Mouse (Mus musculus) T-helper 1 cell (primary cell): ENCODE data around the gene Ube2s.
"Not testable (repeated sequence)": the region's sequence is repeated elsewhere in the genome, so short reads cannot be mapped to it uniquely, and the experiment has no call there.

Experiments
- in situ Hi-C: fragments of 300-600 bp; cut with MboI, MseI; formaldehyde crosslinking; loops from one replicate; pipeline ENCODE4 v1.15.1; 2025; ENCODE audit warnings: high pct_unique_total_duplicates

Ube2s gene

DNA sequence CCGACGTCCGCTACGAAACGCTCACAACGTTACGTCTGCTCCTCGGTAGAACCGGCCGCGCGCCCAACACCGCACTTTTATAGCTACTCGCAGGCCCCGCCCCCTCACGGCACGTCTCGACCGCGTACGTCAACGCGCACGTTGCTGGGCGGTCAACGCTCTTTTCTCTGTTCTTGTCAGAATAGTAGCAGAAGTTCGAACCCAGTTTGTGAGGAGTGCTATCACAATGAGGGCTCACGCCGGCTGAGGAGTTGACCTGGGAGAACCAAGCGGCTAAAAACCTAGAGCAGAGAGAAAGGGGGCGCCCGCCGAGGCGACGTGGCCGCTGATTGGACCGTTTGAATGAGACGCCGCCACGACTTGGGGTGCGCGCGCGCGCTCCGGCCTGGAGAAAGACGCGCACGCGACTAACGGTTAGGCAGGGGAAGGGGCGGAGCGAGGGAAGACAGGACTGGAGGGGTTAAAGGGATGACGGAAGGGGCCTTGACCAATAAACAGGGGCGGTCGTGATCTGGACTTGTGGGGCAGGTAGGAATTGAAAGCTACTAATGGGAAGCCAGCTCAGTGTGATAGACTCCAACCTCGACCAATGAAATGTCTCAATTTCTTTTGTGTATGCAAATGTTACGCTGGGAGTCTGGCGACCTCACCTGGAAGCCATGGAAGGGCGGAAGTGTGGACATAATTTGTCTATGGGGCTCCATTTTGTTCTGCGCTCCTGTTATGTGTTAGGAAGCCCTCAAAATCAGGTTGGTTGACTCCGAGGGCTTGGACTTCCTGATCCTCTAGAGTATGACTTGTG is at the start of gene Ube2s:
Gene Ube2s (minus strand): TSS at position 288 of the 802 bp plus-strand sequence.
- in situ Hi-C loops: loop anchor here (10.0 kb wide), 1 partner anchor 242 kb away; the partner anchor contains the start of gene Zfp580

DNA sequence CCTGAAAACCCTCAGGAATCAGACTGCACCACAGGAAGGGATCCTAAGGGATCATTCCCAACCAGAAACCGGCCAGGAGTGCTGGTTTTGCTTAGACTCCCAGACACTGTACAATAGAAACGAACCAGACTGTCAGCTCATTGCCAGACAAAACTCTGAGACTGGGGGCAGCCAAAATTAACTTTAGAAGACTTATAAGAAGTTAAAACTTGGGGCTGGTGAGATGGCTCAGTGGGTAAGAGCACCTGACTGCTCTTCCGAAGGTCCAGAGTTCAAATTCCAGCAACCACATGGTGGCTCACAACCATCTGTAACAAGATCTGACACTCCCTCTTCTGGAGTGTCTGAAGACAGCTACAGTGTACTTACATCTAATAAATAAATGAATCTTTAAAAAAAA is 48.5 kb upstream of the Ube2s start:
- in situ Hi-C loops: not testable (repeated sequence)

DNA sequence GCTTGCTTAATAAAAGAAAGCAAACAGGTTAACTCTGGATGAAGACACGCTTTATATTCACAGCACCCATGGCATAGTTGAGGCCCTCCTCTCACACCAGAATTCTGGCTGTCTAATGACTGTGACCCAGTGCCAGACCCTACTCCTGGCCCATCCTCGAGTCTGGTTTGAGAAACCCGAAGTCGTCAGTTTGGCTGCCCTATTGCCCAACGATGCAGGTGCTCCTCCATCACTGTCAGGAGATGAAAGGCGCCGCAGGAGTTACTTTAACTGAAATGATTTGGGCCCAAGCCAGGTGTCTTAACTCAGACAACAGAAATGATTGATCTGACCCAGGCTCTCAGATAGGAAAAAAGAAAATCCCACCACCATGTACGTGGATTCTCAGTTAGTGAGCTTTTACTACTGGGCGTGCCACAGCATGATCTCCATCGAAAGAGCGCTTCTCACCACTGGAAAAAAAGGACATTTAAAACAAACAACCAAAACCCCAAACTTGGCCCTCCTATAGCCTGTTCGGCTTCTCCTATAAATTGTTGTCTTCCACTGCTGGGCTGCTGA is 47.1 kb upstream of the Ube2s start:
- in situ Hi-C loops: no loop called here

DNA sequence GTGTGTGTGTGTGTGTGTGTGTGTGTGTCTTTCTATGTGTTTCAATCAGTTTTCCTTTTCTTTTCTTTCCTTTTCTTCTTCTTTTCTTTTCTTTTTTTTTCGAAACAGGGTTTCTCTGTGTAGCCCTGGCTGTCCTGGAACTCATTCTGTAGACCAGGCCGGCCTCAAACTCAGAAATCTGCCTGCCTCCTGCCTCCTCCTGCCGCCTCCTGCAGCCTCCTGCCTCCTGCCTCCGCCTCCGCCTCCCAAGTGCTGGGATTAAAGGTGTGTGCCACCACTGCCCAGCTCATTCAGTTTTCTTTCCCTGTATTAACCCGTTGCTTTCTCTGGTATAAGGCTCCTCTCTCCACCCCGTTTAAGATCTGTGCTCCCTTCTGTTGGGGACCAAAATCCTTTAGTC is 44.9 kb upstream of the Ube2s start:
- in situ Hi-C loops: no loop called here

DNA sequence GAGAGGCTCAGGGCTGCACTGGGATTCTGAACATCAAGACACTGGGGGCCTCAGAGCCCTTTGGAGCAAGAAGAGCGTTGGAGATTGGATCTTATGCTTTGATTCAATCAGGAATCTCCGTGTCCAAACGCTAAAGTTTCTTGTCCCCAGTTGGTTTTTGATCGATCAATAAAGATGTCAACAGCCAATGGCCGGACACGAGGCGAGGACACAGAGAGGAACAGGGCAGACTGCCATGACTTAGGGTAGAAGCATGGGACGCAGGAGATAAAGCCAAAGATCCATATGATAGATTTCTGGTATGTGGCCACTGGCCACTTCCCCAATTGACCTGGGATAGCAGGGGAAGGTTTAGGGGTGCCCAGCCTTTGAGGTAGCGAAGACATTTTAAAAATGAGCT is 44.1 kb upstream of the Ube2s start:
- in situ Hi-C loops: no loop called here

DNA sequence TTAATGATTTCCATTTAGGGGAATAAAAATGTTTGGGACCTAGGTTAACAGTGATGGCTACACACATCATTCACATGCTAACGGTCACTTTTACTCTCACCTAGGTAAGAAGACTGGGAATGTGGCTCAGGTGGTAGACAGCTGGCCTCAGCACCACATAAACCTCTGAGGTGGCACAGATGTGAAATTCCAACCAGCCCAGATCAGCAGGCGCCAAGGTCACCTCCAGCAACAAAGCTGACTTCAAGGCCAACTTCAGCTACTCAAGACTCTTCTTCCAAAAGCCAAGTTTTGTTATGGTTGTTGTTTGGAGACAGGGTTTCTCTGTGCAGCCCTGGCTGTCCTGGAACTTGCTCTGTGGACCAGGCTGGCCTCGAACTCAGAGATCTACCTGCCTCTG is 41.2 kb upstream of the Ube2s start:
- in situ Hi-C loops: no loop called here

DNA sequence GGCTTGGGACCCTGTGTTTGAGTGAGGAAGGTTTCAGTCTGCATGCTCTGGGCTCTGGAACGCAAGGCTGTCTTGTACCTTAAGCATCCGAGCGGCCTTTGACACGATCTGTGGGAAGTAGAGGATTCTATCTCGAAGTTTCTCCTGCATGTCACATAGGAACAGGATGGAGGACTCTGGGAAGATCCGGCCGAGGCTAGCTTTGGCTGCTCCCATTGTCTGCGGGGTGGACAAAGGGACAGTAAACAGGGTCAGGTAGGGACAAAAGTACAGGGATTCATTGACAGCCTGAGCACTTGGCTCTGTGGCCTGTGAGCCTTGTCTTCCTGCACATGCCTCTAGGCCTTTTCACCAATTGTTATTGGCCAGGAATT is 38.9 kb upstream of the Ube2s start:
- in situ Hi-C loops: no loop called here

DNA sequence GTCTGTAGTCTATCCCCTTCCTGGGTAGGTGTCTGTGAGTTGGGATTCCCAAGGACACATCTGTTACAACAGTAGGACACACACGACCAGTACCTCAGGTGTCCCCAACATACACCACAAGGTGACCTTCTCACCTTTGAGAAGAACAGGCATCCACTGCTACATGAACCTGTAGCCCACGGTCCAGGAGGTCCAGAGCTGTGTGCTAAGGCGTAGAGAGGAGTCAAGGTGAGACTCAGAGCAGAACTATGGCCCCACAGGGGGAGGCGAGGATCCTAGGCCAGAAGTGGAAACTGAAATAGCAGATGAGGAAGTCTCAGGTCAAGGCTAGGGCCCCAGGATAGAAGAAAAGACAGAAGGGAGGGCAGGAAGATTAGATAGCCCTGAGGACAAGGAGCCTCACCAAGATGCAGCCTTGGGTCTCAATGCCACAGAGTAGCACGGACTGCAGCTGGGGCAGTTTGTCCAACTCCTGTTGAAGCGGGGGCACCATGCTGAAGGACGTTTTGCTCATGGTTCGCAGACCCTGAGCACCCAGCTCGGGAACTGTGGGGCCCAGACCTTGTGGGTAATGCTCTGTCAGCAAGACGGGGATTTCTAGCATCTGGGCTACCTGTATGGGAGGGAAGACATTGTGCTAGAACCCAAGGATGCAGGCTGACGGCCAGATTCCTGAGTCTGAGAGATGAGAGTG is 38.4 kb upstream of the Ube2s start:
- in situ Hi-C loops: no loop called here

DNA sequence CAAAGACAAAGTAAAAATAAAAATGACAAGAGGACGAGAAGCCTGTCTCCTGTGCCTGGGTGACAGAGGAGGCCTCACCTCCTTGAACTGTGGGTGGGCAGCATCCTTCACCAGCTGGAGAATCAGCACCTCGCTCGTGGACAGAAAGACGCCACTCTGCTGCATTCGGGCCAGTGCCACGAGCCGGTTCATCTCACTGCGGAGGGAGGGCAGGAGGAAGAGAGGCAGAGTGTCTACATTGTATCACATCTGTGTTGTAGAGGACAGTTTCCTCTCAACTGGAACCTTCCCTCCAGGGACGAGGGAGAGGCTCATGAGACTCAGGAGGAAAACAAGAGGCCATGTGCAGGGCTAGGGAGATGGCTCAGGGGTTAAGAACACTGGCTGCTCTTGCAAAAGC is 37.0 kb upstream of the Ube2s start:
- in situ Hi-C loops: no loop called here

DNA sequence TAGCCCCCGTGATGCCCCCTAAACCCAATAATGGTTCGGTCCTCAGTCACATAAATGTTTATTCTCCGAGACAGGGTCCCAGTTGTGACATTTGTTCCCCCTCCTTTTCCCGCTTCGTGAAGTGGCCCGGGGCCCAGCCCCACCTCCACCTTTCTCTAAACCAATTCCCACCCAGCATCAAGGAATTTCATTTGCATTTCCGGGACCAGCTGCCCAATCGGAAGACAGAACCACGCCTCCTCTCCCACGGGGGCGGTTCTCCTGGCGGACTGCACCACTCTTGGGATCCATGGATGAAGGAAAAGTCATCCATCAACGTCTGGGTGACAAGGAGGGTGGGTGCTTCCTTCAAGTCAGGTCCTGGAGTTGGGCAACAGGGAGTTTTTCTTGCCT is 32.5 kb upstream of the Ube2s start:
- in situ Hi-C loops: no loop called here

DNA sequence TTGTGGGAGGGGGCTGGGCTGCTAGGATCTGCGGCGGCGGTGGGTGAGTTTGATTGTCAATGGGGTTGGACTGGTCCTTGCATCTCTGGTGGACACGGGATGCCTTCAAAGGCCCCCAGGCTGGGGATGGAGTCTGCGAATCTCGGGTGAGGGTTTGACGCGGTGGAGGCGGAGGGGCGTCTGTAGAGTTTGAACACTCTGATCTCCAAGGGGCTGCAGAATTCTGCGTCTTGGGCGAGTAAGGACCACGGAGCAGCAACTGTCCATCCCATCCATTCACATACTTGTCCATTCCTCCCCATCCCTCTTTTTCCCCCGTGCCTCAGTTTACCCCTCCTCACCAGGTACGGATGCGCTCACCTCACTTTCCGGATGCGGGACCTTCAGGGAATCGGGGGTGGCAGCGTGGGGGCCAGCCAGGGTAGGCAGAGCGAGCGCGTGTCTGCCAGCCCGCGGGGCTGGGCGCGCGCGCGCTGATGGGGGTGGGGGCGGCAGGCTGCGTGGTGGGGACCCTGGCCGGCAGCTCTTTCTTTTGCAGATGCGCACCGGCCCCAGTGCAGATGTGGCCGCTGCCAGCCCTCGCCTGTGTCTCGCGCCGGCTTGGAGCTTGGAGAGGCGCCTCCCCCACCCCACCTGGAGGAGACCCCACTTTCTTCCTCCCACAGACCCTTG is 32.0 kb upstream of the Ube2s start, which contains the start of gene Shisa7:
Gene Shisa7 (minus strand): TSS at position 452 of the 672 bp plus-strand sequence.
- in situ Hi-C loops: no loop called here

DNA sequence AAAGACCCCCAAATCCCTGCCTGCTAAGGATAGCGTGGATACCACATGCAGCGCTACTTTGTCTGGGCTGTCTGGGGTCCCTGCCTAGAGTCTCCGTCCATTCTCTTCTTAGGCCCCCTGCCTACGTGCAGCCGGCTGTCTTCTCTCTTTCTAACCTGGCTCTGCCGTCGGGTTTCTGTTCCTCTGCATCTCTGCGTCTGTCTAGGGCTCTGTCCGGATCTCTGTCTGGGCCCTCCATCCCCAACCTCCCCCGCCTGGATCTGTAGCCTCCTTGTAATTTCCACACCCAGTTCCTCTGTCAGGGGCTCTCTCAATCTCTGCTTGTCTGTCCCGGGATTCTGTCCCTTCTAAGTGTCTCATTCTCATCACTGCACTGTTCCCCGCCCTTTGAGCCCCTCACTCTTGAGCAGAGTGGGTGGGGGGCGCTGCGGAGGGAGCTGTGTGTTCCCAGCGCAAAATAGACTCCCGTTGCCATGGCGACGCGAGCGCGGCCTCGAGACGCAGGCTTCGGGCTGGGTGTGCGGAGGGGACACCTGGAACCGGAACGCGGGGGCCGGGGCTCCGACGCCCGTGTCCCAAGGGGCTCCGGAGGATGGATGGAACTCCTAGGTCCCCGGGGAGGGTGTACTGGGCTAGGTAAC is 31.3 kb upstream of the Ube2s start:
- in situ Hi-C loops: no loop called here

DNA sequence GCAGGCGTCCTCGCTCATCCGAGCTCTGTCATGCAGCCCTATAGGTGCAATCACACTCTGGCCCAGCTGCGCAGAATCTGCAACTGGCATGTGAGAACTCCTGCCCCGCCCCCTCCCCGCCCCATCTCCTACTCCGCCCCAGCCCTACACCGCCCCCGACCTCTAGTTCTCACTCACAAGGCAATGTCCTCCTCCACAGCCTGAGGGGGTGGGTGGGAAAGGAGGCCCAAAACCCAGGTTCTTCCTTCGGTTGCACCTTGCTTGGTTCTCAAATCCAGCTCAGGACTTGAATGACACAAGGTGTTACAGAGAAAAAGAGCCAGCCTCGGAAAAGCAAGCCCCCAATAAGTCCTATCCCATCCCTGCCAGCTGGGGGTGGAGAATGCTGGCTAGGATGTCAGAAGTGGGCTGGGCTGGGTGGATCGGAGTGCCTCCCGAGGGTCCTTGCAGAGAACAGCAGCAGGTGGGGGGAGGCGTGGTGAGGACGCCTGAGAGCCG is 30.3 kb upstream of the Ube2s start:
- in situ Hi-C loops: no loop called here

DNA sequence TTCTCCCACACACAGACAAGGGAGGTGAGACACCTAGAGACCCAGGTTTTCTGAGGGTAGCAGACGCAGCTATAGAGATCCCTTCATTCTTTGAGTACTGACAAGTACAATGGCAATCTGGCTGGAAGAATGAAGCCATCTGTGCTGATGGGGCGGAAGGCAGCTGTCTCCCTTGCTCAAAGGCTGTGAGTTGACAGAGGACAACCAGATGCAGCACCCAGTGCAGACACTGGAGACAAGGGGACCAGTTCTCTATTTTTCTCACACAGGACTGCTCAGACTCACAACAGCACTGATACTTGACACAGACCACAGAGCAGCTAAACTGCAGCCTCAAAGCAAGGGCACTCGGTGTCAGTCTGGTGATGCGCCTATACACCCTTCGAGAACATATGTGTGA is 29.7 kb upstream of the Ube2s start:
- in situ Hi-C loops: no loop called here

DNA sequence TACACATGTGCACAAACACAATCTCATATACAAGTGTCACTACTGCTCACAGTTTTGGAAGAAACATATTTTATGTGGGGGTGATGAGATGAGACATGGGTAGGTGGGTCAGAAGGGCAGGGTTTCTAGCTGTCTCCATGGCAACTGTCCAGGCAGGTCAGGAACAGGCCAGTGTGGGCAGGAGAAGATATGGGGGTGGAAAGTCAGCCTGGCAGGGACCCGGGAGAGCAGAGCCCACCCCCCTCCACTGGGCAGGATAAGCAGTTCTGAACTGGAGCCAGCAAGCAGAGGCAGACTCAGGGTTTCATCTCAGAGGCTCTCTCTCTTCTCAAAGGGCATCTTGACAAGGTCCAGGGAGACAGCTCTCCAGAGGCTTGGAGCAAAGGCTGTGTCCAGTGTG is 25.2 kb upstream of the Ube2s start:
- in situ Hi-C loops: no loop called here

DNA sequence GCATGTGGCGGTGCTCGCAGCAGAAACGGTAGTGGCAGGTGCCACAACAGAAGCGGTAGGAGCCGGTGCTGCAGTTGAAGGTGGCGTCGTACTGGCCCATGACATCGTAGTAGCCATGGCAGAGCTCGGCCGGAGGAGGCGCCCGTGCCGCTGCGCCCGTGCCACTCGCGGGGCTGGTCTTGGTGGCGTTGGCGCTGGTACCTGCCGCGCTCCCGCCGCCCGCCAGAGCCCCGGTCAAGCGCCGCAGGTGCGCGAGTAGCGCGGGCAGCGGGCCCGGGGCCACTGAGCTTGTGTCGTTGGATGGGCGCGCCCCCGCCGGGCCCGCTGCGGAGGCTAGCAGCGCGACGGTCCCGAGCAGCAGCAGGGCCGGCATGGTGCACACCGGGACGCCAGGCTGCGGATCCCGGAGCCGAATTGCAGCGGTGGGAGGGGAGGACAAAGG is 24.0 kb upstream of the Ube2s start:
- in situ Hi-C loops: no loop called here

DNA sequence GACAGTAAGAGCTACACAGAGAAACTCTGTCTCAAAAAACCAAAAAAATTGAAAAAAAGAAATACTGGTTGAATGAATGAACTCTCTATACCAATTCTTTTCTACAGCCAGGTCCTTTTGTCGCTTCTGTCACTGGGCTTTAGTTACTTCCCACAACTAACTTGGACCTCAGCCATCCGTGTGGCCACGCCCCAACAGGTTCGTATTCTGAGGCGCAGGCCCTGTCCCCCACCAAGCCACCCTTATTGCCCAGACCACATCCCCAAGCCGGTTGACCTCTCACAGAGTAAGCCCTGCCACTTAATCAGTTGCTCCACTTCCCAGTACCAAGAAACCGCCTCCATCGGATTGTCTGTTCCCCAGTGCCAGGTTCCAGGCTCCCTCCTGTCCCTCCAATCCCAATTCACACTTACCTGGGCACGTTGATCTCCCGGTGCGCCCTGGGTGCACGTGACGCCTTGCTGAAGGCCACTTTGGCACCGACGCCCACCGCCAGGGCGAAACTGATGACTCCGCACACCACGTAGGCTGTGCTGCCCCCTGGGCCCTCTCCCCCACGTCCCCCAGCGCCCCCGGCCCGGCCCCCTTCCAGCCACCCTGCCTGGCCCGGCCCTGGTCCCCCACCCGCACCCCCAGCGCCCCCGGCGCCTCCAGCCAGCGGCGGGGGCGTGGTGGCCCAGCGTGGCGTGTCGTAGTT is 23.4 kb upstream of the Ube2s start:
- in situ Hi-C loops: no loop called here

DNA sequence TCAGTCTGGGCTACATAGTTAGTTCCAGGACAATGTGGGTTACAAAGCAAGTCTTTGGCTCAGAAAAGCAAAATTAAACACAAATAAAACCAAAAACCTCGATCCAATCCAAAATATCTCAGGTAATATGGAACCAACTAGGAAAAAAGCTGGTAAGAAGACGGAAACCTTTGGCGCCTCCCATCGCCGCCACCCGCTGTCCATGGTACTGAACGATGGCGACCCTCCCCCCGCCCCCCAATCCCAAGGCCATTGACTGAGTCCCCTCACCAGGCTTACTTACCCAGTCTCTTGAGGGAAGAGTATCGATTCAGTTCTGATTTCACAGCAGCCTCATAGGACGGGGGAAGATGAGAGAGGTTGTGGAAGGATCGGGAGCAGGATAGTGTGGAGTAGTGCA is 18.1 kb upstream of the Ube2s start:
- in situ Hi-C loops: no loop called here

DNA sequence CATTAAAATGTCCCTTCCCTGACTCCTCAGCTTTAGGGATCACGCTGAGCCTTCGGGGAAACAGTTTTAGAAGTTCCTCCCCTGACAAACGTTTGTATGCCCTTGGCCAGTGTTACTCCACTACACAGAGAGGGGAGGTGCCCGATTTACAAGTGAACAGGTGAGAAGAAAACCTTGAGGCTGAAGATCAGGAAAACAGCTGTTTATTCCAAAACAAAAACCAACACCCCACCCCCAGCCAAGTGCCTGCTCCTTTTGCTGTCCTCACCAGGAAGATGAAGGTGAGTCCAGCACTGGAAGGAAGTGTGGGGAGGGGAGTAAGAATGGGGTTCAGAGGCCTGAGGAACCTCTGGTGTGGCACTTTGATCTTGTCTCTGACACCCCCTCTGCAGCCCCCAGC is 13.0 kb upstream of the Ube2s start:
- in situ Hi-C loops: no loop called here

DNA sequence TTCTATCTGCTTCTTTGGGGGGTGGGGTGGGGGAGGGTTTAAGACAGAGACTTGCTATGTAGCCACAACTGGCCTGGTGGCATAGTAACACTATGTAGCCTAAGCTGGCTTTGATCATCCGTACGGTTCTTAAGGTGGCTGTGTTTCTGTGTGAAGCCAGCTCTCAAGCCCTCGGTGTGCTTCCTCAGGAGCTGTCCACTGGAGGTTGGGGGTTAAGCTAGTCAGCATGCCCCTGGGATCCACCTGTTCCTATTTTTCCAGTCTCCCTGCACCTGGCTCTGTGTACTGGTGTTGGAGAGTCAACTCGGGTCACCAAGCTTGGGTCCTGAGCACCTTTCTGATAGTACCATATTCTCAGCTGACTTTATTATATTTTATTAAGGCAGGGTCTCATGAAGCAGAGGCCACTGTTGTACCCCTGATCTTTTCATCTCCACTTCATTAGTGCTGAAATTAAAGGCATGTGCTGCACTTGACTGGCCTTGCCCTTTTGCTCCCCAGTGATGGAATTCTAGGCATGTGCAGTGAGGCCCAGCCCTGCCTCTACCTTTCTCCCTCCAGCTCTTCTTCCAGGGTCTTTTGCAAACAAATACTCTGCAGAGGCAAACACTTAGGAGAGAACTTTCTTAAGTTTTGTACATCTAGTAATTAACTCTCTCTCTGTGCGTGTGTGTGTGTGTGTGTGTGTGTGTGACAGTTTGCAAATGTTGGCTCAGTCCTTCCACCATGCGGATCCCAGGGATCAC is 9.9 kb upstream of the Ube2s start:
- in situ Hi-C loops: loop anchor here (5.0 kb wide), 1 partner anchor 75 kb away; no protein-coding TSS in a partner anchor
